Mouse (Mus musculus): ENCODE data around the gene Mcur1.

GRCm38 (mm10) chr13:43577766-43578165 lies 17.8 kb upstream of the Mcur1 start:
- no peak for TF ChIP-seq CTCF (IDR thresholded peaks at IDR 0.05; ENCODE audit: control insufficient read depth, insufficient read depth, low read length)
- no peak for TF ChIP-seq POLR2A (IDR thresholded peaks at IDR 0.05; ENCODE audit: borderline replicate concordance, control insufficient read depth, low read depth, low read length)

Data from bone marrow, adult 2 months (tissue).